Mouse (Mus musculus): Measurements from ENCODE around the gene Dnajc1.

Gene Dnajc1

DNA sequence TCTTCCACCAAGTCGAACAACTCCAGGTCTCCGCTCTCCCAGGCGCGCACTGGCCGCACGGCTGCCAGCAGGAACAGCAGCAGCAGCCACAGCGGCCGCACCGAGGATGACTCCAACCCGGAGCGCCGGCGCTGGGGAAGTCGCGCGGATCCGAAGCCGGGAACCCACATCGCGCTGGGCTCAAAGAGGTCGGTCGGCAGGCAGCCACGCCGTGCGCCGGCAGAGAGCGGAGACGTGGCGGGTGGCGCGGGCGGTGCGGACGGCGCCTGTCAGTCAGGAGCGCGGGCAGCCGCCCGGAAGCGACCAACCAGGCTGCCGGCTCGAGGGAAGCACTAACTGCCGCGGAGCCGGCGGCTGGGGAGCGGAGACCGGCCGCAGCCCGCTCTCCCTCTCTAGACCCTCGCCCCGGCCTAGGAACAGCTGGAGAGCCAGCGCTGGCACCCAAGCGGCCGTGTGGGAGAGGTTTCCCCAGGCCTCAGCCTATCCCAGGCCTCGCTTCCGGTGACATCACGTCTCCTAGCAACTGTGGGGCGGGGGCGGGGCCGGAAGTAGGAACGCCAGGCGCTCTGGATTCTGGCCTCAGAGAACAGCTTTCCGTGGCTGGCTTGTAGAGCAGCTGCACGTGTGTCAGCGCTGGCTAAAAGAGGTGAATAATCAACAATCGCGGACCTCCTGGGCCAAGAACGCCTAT, at the start of gene Dnajc1:
Gene Dnajc1 (minus strand): TSS at position 500 of the 691 bp plus-strand sequence.
- DNase-seq (ENCODE audit: low read depth): peak; percentile 97

DNA sequence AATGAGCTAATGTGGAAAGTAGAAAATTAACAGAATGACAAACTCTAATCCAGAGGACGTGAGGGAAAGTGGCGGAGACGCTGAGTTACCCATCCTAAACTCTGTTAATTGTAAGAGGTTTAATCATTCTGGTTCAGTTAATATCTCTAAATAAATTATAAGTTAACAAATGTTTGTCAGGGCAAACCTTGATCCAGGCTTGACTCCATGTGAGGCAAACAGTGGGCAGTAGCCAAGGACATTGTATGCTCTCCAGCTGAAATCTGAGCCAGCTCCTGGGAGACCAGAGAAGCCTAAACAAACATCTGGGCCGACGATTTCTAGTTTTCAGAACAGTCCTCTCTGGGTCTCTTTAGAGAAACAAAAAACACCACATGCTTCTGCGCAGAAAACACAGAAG, 49.2 kb upstream of the Dnajc1 start:
- no peak for DNase-seq (ENCODE audit: low read depth)

DNA sequence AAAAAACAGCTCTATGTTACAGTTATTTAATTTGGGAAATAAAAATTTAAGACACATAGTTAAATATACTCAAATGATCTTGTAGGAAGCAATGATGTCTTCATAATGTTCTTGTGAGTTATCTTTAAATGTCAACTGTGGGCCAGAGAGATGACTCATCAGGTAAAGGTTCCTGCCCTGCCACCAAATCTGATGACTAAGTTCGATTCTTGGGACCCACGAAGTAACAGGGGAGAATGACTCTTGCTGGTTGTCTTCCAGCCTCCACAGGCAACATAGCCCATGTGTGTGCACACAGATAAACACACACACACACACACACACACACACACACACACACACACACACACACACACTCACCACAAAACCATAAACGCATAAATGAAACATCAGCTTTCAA, 22.6 kb upstream of the Dnajc1 start:
- DNase-seq (ENCODE audit: low read depth): peak; percentile 38

DNA sequence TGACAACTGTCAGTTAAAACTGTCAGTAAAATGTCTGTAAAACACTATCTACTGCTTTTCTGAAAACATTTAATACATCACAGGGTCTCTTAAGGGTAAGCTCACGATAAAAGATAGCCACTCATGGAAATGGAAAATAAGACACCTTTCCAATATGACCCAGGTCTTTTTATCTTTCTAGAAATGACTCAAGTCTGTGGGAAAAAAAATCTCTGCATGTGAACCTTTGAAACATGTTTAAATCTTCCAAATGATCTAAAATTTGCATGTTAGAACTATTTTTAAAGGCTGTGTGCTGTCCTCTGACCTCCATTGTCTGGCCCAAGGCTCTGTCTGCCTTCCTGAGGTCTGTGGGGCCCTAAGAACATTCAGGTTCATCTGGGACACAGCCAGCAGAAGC, 11.0 kb upstream of the Dnajc1 start:
- no peak for DNase-seq (ENCODE audit: low read depth)

DNA sequence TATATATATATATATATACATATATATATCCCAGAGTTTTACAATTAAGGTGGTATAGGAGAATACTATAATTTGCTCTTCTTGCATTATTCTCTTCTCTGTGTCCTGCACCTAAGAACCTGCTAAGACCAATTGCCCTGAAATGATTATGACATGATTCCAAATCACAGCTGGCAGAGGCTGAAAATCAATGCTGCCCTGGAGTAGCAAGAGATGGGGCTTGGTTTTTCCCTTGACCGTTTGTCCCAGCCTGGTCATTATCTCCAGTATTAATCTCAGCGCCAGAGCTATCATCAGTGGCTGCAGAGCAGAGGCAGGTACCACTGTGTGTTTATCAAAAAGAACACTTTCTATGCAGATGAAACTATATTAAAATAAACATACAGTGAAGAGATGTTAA, 9.1 kb upstream of the Dnajc1 start:
- no peak for DNase-seq (ENCODE audit: low read depth)

DNA sequence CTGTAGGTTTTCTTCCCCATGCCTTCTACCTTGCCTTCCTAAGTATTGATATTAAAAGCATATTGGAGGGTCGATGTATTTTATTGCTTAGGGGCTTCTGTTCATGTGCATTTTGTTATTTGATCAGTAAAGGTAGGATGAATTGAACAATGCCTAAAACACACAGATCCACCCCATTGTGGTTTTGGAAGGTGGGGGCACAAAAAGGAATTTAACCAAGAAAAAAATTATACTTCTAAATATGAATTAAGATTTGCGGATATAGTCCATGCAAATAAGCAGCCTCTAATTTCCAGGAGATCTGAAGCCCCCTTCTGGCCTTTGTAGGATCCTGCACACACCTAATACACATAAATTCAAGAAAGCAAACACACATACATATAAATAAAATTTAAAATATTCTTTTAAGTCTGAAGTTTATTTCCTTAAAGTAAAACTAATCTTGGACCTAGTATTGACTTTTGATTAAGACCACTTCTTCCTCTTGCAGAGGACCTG, 441 bp upstream of the Dnajc1 start:
- DNase-seq (ENCODE audit: low read depth): no peak

DNA sequence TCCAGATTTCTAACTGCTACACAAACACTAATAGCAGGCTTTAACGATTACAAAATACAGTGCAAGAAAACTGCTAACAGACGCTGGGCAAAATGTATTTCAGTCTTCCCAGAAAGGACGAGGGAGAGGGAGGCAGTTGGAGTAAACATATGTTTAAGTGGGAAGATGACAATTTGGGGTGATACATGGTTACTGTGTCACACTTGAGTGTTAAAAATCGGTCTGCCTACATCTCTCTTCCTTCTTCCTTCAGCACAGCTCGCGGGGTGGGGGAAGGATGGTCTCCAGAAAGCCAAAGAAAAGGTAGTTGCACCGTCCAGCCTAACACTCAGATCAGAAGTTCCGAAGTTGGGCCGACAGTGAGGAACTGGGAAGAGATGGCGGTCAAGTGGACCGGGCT, 769 bp downstream of the Dnajc1 start:
- no peak for DNase-seq (ENCODE audit: low read depth)

DNA sequence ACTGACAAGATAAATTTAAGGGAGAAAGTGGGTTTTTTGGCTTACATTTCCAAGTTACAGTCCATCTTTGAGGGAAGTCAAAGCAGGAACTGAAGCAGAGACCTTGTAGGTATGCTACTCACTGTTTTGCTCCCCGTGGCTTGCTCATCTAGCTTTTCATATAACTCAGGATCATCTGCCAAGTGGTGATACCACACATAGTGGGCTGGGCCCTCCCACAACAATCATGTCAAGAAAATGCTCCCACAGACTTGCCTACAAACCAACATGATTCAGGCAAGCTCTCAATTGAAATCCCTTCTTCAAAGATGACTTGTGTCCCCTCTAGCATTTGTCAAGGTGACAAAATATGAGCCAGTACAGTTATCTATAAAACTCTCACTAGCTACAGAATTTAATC, 3.0 kb downstream of the Dnajc1 start:
- peak; percentile 13 for DNase-seq (ENCODE audit: low read depth)

DNA sequence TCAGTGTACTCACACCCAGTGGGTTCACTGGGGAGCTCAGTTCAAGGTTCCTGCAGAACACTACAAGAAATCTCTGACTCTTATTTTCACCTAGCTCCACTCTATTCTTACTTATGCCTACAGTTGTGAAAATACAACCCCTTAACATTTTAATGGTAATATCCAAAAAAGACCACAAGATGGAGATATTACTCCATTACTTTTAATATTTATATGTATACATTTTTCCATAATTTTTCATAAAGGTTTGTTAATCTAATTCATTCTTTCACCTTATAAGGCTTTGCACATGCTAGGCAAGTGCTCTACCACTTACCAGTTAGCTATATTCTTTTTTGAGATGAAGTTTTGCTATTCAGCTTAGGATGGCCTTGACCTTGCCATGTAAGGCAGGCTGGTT, 11.0 kb downstream of the Dnajc1 start:
- DNase-seq (ENCODE audit: low read depth): peak; percentile 58

DNA sequence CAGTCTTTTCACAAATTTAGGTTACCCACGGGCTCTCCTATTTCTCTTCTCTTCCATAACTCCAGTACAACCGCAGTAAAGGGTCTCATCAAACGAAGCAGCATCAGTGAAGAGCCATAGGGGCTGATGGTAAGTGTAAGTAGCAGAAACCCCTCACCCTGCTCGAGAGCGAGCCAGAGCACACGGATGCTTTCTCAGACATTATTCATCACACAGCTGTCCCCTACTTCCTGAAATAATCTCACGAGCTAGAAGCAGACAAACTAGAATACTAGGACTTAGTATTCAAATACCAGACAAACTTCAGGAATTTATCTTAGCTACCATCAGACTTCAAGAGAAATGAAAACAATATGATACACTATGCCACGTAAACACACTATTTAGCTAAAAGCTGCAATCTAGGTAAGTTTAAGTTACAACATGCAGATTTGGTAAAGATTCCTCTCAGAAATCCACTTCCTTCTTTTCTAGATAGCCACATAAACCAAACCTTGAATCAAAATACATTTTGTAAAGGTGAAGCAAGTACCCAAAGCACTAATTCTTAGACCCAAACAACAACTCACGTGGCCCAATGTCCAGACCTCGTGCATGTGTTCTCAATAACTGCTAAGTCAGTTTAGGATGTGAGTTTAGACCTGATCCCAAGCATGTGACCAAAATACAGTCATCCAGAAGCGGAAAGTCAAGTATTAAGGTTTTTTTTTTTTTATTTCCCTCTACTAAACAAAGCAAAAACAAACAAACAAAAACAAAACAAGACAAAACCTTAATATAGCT, 20.0 kb downstream of the Dnajc1 start:
- DNase-seq (ENCODE audit: low read depth): no peak

DNA sequence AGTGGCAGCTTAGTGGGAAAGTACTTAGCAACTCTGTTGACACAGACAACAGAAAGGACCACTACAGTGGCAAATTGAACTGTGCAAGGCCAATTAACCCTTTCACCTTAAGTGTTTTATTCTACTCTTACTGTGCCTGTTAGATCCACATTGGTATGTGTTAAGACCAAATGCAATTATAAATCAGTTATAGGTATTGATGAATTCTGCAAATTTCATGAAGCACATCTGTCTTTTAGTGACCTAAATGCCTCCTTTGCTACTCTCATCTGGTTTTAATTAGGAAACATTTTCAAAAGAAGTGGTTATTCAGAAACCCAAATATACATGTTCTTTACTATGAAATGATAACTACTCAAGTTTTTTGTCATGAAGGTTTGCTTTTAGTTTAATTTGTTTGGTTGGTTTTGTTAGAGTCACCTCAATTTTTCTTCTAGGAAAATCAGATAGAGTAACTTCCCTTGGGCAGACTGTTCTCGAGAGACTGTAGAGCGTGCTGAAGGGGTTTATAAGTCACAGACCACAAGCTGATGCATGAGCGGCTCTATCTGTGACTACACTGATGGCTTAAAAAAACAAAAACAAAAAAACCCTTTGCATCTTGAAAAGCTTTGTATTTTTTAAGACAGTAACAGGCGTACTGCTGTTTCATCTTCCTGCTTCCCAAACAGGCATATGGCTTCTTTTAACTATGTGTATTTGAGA, 21.7 kb downstream of the Dnajc1 start:
- DNase-seq (ENCODE audit: low read depth): no peak

DNA sequence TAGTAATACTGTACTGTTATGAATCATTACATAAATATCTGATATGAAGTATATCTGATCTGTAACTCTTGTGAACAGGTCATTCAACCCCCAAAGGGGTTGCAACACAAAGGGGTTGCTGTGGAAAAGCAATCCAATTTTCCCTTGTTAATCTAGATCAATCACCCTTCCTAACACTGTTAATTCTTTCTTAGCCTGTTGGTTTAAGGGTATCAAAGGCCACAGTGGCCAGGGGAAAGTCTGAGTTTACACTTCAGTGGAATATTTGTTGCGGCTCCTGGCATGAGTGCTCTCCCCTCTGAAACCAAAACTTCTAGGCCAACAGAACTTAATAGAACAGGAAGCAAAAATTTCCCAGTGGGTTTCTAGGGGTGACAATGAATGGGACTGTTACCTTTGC, 28.2 kb downstream of the Dnajc1 start:
- no peak for DNase-seq (ENCODE audit: low read depth)

DNA sequence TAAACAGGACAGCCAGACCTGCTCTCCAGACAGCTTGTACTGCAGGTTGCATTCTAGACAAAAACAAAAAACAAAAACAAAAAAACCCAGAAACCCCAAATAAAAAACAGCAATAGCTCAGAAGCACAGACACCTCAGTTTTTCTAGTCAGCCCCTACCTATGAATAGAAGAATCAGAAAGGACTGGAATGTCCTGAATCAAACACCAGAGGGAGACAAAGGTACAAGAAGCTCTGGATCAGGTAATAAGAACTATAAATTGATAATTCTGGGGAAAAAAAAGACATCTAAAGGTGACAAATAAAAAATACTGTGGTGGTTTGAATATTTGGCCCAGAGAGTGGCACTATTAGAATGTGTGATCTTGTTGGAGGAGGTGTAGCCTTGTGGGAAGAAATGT, 37.3 kb downstream of the Dnajc1 start:
- peak; percentile 23 for DNase-seq (ENCODE audit: low read depth)

DNA sequence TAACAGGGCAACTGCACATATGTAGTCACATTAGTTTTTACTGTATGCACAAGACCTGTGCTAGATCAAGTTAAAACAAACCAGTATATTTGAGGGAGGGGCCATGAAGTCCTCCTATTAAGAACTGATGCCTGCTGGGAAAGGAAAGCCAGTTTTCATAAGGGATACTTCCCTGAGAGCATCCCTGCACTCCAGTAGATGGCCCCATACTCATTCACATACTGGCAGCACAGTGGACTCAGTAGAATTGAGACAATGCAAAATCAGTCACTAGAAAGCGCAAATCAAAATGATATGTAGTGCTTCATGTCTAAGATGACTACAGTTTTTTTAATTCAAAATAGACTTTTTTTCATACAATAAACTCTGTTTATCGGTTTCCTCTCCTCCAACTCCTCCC, 40.0 kb downstream of the Dnajc1 start:
- DNase-seq (ENCODE audit: low read depth): no peak

DNA sequence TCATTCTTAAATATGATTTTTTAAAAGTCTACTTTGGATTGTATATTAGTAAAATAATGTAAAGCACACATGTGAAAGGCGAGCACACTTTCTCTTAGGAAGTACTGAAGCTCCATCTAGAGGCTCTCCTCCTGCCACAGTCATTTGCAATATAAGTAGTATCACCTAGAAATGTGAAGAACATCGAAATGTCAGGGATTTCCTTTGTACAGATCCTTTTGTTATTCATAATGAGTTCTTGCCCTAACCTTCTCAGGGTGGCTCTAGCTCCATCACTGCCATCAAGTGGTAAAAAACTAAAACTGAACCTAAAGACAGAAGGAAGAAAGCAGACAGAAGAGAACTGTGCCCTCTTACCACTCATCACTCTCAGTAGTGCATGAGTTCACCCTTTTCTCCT, 49.2 kb downstream of the Dnajc1 start:
- DNase-seq (ENCODE audit: low read depth): peak; percentile 48

DNA sequence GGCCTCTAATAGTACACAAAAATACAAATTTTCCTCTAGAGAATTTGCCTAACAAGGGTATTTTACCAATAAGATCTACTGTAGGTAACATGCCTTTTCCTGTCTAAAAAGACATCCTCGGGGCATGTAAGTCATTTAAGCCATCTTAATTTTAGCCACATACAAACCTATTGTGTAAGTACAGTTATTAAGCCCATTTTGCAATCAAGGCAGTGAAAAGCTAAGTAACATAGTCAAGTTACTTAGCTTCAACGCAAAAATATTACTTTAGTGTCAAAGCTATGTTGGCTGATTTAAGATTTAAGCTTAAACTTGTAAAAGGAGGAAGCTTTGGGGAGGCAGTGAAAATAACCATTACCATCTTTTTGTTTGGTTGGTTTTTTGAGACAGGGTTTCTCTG, 74.0 kb downstream of the Dnajc1 start:
- DNase-seq (ENCODE audit: low read depth): no peak

DNA sequence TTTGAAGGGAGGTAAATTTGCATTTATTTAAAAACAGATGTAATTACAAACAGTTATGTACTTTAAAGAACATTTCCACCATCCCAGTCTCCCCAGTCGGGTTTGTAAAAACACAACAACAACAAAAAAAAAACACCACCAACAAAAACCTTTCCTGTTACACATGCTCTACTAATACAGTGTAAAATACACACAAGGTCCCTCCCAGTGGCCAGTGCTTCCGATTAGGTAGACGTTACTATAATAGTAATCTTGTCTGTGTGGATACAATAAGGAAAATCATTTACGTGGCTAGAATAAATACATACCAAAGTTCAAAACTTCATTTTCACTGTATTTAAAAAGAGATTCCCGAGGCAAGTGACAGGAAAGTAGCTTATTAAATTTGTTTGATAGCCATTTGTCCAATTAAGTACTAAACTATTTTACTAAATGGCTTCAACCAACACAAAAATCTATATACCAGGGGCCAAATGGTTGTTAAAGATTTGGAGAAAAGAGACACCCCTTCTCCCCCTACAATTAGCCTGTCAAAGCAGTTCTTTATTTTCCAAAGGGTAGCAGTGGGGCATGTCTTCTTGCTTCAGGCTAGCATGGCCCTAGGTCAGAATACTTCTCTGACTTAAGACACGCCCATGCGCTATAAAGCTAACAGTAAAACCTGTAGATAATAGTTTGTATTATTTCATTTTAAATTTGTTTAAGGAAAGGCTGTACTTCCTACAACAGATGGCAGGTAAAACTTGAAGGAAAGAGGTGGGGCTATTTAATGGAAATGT, 74.9 kb downstream of the Dnajc1 start:
- DNase-seq (ENCODE audit: low read depth): no peak

DNA sequence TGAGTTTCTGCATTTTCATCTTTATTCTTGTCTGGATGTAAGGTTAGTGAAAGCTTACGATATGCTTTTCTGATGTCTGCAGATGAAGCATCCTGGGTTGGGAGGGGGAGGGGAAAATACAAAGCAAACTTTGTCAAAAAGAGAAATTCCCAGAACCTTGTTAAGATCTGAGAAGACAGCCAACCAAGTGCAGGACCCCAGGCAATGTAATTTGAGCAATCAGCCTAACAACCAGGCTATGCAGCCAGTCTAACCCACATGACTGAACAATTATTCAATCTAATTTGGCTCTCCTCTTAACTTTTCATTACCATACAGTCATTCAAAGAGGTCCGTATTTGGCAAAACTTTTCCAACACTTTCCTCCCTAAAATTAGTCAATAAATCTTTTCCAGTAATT, 75.7 kb downstream of the Dnajc1 start:
- DNase-seq (ENCODE audit: low read depth): no peak

DNA sequence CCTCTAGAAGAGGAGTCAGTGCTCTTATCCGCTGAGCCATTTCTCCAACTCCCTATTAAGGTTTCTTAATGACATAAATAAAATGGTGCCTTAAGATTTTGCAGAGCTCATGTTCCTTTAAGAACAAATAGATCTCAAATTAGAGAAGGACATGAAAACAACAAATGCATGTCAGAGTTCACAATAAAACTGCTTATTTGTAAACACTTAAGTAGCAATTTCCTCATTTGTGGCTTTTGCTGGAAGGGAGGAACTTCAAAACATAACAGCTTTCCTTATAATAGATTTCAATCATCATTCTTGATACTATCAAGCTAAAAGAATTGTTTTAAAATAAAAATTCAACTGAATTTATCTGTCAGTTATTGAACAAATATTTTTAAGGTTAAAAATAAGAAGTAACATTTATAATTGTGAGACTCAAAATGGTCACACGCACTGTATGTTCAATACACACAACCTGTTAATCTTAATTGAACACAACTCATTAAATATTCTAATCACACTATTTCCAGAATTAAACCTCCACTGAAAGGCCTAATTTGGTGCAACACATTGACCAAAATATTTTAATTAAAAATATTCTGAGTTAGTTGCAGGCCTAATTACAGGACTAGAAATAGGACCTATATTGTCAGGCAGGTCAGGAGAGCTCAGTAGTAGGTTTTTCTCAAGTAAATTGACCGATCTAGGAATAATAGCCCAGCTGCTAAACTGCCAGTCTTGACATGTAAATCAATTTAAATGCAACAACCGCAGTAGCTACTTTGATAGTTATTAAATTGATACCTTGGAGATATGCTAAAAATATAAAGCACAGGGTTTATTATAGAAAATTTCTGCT, 82.1 kb downstream of the Dnajc1 start:
- no peak for DNase-seq (ENCODE audit: low read depth)

DNA sequence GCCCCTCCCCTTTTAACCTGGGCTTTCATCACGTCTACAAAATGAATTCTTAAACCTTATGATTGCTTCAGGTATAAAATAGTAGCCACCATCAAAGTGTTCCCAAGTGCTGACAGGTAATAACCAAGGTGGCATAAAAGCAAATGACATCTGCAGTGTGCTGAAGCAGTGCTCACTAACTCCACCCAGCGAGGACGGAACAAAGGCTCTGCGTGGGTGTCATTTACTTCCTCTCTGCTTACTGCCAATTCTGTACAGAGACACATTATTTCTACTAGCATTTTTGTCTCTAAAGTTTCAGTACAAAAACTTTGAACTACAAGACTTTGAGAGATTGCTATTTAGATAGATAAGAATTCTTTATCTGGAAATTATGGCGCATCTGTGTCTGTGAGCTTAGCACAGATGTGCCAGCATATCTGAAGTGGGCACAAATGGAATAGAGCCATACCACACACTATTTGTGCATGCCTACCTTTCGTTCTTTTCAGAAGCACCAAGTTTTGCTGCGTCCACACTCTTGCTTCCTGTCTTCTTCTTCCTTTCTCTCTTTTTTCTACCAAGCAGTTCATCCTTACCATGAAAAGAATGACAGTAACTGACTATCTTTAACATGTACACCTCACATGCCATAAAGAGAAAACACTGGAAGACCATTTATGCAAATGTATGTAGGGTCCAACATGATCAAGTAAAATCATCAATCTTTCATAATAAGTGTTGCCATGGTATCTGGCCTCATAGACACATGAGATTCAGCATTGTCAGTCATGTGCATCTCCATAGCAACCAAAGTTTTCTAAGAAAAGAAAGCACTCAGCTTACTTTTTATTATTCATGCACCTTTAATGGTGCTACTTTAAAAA, 85.0 kb downstream of the Dnajc1 start:
- DNase-seq (ENCODE audit: low read depth): peak; percentile 80

Measured in induced T-regulatory cell, adult 2 months (primary cell).